Mouse (Mus musculus) MEL (cell line): ENCODE data around the gene Kcnmb1.

Experiments used
- CTCF ChIP-seq, 3 experiments: IDR thresholded peaks in 2 of 3; conservative IDR thresholded peaks in 1 of 3; 2 replicates each; pipeline ENCODE4 v1.5.1; 2011 to 2012; ENCODE audit warnings: low read length in 3 of 3, low read depth in 2 of 3, mild to moderate bottlenecking in 2 of 3, improper control_type of control experiment in 1 of 3, inconsistent platforms in 1 of 3, mixed read lengths in 1 of 3, moderate library complexity in 1 of 3; ENCODE audit not compliant: control insufficient read depth in 1 of 3, insufficient read depth in 1 of 3, poor library complexity in 1 of 3, severe bottlenecking in 1 of 3
- POLR2A ChIP-seq, 2 experiments: IDR thresholded peaks; 2 replicates each; pipeline ENCODE4 v1.6.1; 2011 to 2012; ENCODE audit warnings: low read length in 2 of 2, mild to moderate bottlenecking in 2 of 2, control low read depth in 1 of 2, improper control_type of control experiment in 1 of 2, low read depth in 1 of 2, moderate library complexity in 1 of 2; ENCODE audit not compliant: control insufficient read depth in 1 of 2, insufficient read depth in 1 of 2, poor library complexity in 1 of 2

DNA sequence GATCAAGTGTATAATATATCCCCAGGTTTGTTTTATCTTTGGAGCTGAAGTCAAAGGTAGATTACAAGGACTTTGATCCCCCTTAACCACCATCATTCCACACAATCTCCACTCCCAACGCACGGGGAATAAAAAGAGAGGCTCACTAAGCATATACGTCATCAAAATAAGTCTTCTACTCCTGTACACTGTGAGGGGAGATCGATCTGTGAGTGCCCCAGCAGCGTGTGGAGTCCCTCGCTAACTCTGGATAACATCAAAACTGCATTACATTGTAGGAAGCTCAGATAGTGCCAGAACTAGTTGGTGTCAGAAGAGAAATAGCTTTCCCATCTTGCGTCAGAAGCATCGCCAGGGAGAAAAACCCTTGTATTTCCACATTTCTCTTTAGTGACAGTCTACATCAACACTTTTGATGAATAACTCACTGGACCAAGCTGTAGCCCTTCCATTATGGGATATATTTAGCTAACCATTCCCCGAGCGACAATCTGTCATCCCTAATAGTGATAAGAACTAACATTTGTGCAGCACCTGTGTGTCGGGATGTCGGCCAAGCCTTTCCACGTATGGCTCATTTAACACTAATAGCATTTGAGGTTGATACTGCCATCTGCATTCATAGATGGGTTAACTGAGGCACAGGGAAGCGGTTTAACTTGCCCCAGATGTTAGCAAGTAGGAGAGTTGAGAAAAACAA, 11.7 kb downstream of the Kcnmb1 start:
- TF ChIP-seq POLR2A (IDR thresholded peaks at IDR 0.05; ENCODE audit: control insufficient read depth in 1 of 2, insufficient read depth in 1 of 2, low read depth in 1 of 2, low read length in 2 of 2, poor library complexity in 1 of 2) (no peak), CTCF (IDR thresholded peaks at IDR 0.05 in 2 of 3, conservative IDR thresholded peaks at IDR 0.05 in 1 of 3; ENCODE audit: control insufficient read depth in 1 of 3, insufficient read depth in 1 of 3, low read depth in 2 of 3, low read length in 3 of 3, poor library complexity in 1 of 3, severe bottlenecking in 1 of 3) (no peak)
